Mouse (Mus musculus): ENCODE measurements around the gene Rnf103.
"Not testable (repeated sequence)": the region's sequence is repeated elsewhere in the genome, so short reads cannot be mapped to it uniquely, and the experiment has no call there.

Gene Rnf103

GRCm38 (mm10) chr6:71493675-71494340 lies at the start of gene Rnf103:
Gene Rnf103, plus strand, starts transcription at chr6:71493894.
- peak; percentile 94 to 97 for DNase-seq

GRCm38 (mm10) chr6:71444756-71445155 lies 48.9 kb upstream of the Rnf103 start:
- no peak for DNase-seq

- no peak for DNase-seq
Observed at GRCm38 (mm10) chr6:71445560-71445959, 48.1 kb upstream of the Rnf103 start.

- DNase-seq, result no peak
Observed at GRCm38 (mm10) chr6:71452792-71453191, 40.9 kb upstream of the Rnf103 start.

- not testable (repeated sequence) for DNase-seq
Observed at GRCm38 (mm10) chr6:71453983-71454739, 39.5 kb upstream of the Rnf103 start.

GRCm38 (mm10) chr6:71457956-71458608 lies 35.6 kb upstream of the Rnf103 start:
- DNase-seq, result no peak

- DNase-seq, result no peak
Observed at GRCm38 (mm10) chr6:71465146-71465545, 28.5 kb upstream of the Rnf103 start.

- no peak for DNase-seq
Observed at GRCm38 (mm10) chr6:71467766-71468165, 25.9 kb upstream of the Rnf103 start.

- peak; percentile 51 to 54 for DNase-seq
Observed at GRCm38 (mm10) chr6:71469291-71469690, 24.4 kb upstream of the Rnf103 start.

GRCm38 (mm10) chr6:71471830-71472520 lies 21.7 kb upstream of the Rnf103 start:
- DNase-seq, result no peak

- DNase-seq, result no peak
Observed at GRCm38 (mm10) chr6:71472786-71473185, 20.9 kb upstream of the Rnf103 start.

- DNase-seq, result peak; percentile 34 to 57
Observed at GRCm38 (mm10) chr6:71475604-71476003, 18.1 kb upstream of the Rnf103 start.

- DNase-seq, result no peak
Observed at GRCm38 (mm10) chr6:71476783-71477182, 16.9 kb upstream of the Rnf103 start.

- DNase-seq, result not testable (repeated sequence)
Observed at GRCm38 (mm10) chr6:71478816-71479568, 14.7 kb upstream of the Rnf103 start.

GRCm38 (mm10) chr6:71479588-71479987 lies 14.1 kb upstream of the Rnf103 start:
- not testable (repeated sequence) for DNase-seq

- DNase-seq, result no peak
Observed at GRCm38 (mm10) chr6:71480136-71480535, 13.6 kb upstream of the Rnf103 start.

- no peak for DNase-seq
Observed at GRCm38 (mm10) chr6:71481136-71481535, 12.6 kb upstream of the Rnf103 start.

GRCm38 (mm10) chr6:71485246-71485645 lies 8.4 kb upstream of the Rnf103 start:
- no peak for DNase-seq

GRCm38 (mm10) chr6:71486226-71486625 lies 7.5 kb upstream of the Rnf103 start:
- no peak for DNase-seq

GRCm38 (mm10) chr6:71486867-71487266 lies 6.8 kb upstream of the Rnf103 start:
- DNase-seq, result no peak

- no peak for DNase-seq
Observed at GRCm38 (mm10) chr6:71487966-71488365, 5.7 kb upstream of the Rnf103 start.

- DNase-seq, result no peak
Observed at GRCm38 (mm10) chr6:71492136-71492535, 1.6 kb upstream of the Rnf103 start.
